Mouse (Mus musculus) CH12.LX (cell line): ENCODE measurements at regions not wholly inside any gene's neighbourhood (a gene's known extent, or its start where the extent isn't known, plus 50 kb on each side); places are given as distances from the start of the nearest gene placed in this dataset.
A peak's percentile ranks its signal among the peaks of the same experiment; 100 is the strongest.

Source experiments
- DNase-seq: peaks from one replicate; pipeline ENCODE4 v3.0.0-alpha.2; 2013; ENCODE audit errors: extremely low read depth
- H3K27ac ChIP-seq: 2 replicates; pipeline ENCODE4 v1.5.1; 2012; ENCODE audit warnings: low read depth, mild to moderate bottlenecking, control low read depth, moderate library complexity; ENCODE audit not compliant: insufficient read depth
- H3K27me3 ChIP-seq: replicated peaks from 2 replicates; pipeline ENCODE3; 2012; ENCODE audit warnings: inconsistent platforms
- H3K36me3 ChIP-seq, 2 experiments: replicated peaks in 1 of 2; 2 replicates each; pipeline versions ENCODE3 to v1.6.1; 2012; ENCODE audit warnings: inconsistent platforms in 1 of 2, low read length in 1 of 2, mild to moderate bottlenecking in 1 of 2, mixed read lengths in 1 of 2, moderate library complexity in 1 of 2; ENCODE audit not compliant: control insufficient read depth in 1 of 2, insufficient read depth in 1 of 2
- H3K4me1 ChIP-seq, 2 experiments: 2 replicates each; pipeline ENCODE4 v1.6.1; 2012; ENCODE audit warnings: inconsistent platforms in 1 of 2, moderate library complexity in 1 of 2; ENCODE audit not compliant: insufficient read depth in 2 of 2, control insufficient read depth in 1 of 2
- H3K4me2 ChIP-seq: 2 replicates; pipeline ENCODE4 v1.6.1; 2012; ENCODE audit warnings: low read depth, mild to moderate bottlenecking, control low read depth; ENCODE audit not compliant: poor library complexity, insufficient read depth, severe bottlenecking
- H3K4me3 ChIP-seq, 3 experiments: fragments of 150-350 bp in 1 of 3; sonication (generic) in 1 of 3; replicated peaks in 1 of 3; 2 replicates each; pipeline versions ENCODE3 to v1.5.1; 2011 to 2012; ENCODE audit warnings: low read depth in 2 of 3, low read length in 2 of 3, mild to moderate bottlenecking in 2 of 3, moderate library complexity in 2 of 3, control low read depth in 1 of 3, improper control_type of control experiment in 1 of 3, inconsistent platforms in 1 of 3, mixed read lengths in 1 of 3; ENCODE audit not compliant: poor library complexity in 1 of 3
- H3K79me2 ChIP-seq: replicated peaks from 2 replicates; pipeline ENCODE4 v1.6.1; 2012; ENCODE audit warnings: mild to moderate bottlenecking, moderate library complexity; ENCODE audit not compliant: control insufficient read depth, poor library complexity, insufficient read depth, severe bottlenecking; ENCODE audit errors: extremely low read depth
- H3K9ac ChIP-seq: 2 replicates; pipeline ENCODE4 v1.6.1; 2012; ENCODE audit warnings: low read depth, mild to moderate bottlenecking, control low read depth, moderate library complexity; ENCODE audit not compliant: insufficient read depth
- H3K9me3 ChIP-seq: replicated peaks from 2 replicates; pipeline ENCODE3; 2012; ENCODE audit warnings: low read length, inconsistent platforms, mixed read lengths
- IRF4 ChIP-seq: IDR thresholded peaks from 2 replicates; pipeline ENCODE4 v1.6.1; 2014; ENCODE audit warnings: low read depth, mild to moderate bottlenecking, inconsistent platforms, low read length, improper control_type of control experiment
- KAT2A ChIP-seq: IDR thresholded peaks from 2 replicates; pipeline ENCODE4 v1.6.1; 2012; ENCODE audit warnings: low read length, improper control_type of control experiment, inconsistent platforms; ENCODE audit not compliant: insufficient replicate concordance
- NELFE ChIP-seq: IDR thresholded peaks from 2 replicates; pipeline ENCODE4 v1.6.1; 2011; ENCODE audit warnings: low read depth, low read length, improper control_type of control experiment
- RCOR1 ChIP-seq: conservative IDR thresholded peaks from 2 replicates; pipeline ENCODE4 v1.6.1; 2012; ENCODE audit warnings: low read depth, mild to moderate bottlenecking, inconsistent platforms, low read length, improper control_type of control experiment
- TBP ChIP-seq: conservative IDR thresholded peaks from 2 replicates; pipeline ENCODE4 v1.6.1; 2011; ENCODE audit warnings: low read depth, low read length, improper control_type of control experiment
- UBTF ChIP-seq: IDR thresholded peaks from 2 replicates; pipeline ENCODE4 v1.6.1; 2012; ENCODE audit warnings: low read depth, mild to moderate bottlenecking, inconsistent platforms, low read length, improper control_type of control experiment, moderate library complexity
- USF2 ChIP-seq: conservative IDR thresholded peaks from 2 replicates; pipeline ENCODE4 v1.6.1; 2011; ENCODE audit warnings: low read depth, low read length, improper control_type of control experiment
- ZNF384 ChIP-seq: IDR thresholded peaks from 2 replicates; pipeline ENCODE4 v1.6.1; 2012; ENCODE audit warnings: low read depth, low read length, improper control_type of control experiment, inconsistent platforms
- dilution Hi-C: fragments of 300-500 bp; cut with MboI; formaldehyde crosslinking; loops from 2 replicates; pipeline ENCODE4 v1.14.3; 2020; ENCODE audit warnings: low sequenced_read_pairs; ENCODE audit not compliant: extremely low pct_unique_long_range_greater_than_20kb, extremely low pct_ligation_motif_present
- in situ Hi-C: fragments of 300-500 bp; cut with MboI; formaldehyde crosslinking; loops from 3 replicates; pipeline ENCODE4 v1.14.3; 2019; ENCODE audit warnings: low sequenced_read_pairs, low pct_ligation_motif_present, low pct_unique_long_range_greater_than_20kb, mixed read lengths

DNA sequence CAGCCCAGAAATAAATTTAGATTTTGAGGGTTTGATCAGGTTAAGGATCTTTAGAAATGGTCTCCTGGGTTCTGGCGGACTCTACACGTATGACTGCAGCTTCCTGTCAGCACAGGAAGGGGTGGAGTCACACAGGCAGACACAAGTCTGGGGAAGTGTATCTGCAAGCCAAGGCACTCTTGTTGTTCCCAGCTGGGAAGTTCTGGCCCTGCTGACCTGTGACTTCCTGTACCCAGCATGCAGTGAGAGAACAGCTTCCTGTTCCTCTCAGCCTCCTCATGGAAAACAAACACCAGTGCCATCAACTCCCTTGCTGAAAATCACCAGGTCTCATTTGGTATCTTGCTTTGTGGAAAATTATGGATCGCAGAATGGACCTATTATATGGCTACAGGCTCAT, 140.9 kb downstream of the Ets2 start:
- no peaks in the 10 kb centered on the region for H3K79me2 ChIP-seq
- H3K4me2 ChIP-seq, result no peak overlapping the region
- peaks cover 2% of the 10 kb centered on the region for H3K27me3 ChIP-seq
- peaks cover 11% of the 10 kb centered on the region for H3K9me3 ChIP-seq
- no peak overlapping the region for H3K9ac ChIP-seq
- no peak for DNase-seq
- H3K4me1 ChIP-seq, result peaks cover 11 to 23% of the 10 kb centered on the region in 2 experiments
- H3K4me3 ChIP-seq, result no peak overlapping the region
- in situ Hi-C loops, result no loop called here
- no peak overlapping the region for H3K27ac ChIP-seq
- dilution Hi-C loops, result no loop called here
- no peak for TF ChIP-seq TBP
- TF ChIP-seq, all 38 proteins: peak for 0
- no peaks in the 10 kb centered on the region for H3K36me3 ChIP-seq

DNA sequence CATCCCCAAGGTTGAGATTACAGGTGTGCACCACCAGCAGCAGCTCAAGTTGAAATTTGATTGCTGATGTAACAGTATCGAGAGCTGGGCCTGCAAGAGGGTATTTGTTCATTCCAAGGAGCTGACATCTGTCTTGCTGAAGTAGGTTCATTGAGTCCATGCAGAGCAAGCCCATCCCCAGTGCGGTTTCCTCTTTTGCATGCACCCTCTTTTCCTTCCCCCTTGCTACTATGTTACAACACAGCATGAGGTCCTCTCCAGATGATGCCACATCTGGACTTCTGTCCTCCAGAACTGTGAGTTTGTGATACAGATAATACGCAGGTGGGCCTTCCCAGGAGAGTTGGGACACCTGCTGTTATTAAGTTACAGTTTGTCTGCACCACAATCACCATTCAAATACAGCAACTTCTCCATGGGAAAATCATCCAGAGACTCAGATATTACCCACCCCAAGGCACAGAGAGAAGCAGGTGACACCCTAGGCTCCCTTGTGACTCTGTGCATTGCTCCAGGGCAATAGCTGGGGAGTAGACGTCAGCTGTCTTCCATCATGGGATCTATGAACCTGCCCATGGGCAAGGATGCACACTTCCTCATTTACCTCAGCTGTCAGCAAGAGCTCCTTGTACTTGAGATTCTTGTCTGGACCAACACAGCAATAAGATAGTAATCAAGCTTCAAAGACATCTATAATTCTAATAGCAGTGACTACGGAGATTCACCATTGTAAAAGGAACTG, 137.8 kb downstream of the Ets2 start:
- no peak overlapping the region for H3K9ac ChIP-seq
- no peak for TF ChIP-seq RCOR1
- no peak overlapping the region for H3K27ac ChIP-seq
- H3K27me3 ChIP-seq, result no peaks in the 10 kb centered on the region
- H3K4me1 ChIP-seq, result peaks cover 15 to 37% of the 10 kb centered on the region in 2 experiments
- peaks cover 11% of the 10 kb centered on the region for H3K9me3 ChIP-seq
- peak; percentile 53 for DNase-seq
- no peak overlapping the region for H3K4me2 ChIP-seq
- no peak overlapping the region for H3K4me3 ChIP-seq
- in situ Hi-C loops (no loop called here), dilution Hi-C loops (no loop called here)
- H3K79me2 ChIP-seq, result no peaks in the 10 kb centered on the region
- H3K36me3 ChIP-seq, result no peaks in the 10 kb centered on the region

DNA sequence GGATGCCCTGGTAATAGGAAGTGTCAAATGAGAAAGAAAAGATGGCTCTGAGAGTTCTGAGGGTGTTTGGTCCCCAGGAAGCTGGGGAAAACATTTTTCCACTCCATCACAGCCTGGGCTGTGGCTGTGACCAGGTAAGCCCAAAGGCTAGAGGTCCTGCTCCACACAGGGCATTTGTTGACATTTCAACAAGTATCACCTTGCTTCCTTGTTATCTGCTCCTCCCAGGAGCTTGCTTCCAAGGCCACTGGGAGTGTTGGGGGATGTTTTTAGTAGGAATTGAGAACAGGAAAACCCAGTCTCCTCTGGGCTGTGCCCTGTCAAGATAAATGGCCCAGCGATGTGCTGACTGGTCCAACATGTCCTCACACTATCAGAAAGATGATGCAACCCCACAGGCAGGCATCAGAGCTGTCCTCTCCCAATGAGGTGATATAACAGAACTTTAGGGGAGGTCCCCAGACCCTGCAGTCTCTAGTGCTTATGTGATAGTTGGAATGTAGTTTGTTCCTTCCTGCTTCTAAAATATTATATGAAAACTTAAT, 137.1 kb downstream of the Ets2 start:
- Histone ChIP-seq H3K9ac (no peak overlapping the region), H3K79me2 (no peaks in the 10 kb centered on the region), H3K4me1 (peaks cover 15 to 37% of the 10 kb centered on the region in 2 experiments), H3K27me3 (no peaks in the 10 kb centered on the region), H3K27ac (no peak overlapping the region), H3K4me3 (no peak overlapping the region), H3K36me3 (no peaks in the 10 kb centered on the region), H3K9me3 (peaks cover 11% of the 10 kb centered on the region), H3K4me2 (no peak overlapping the region)
- no peak for DNase-seq
- no peak for TF ChIP-seq ZNF384
- TF ChIP-seq NELFE, result no peak
- TF ChIP-seq USF2, result no peak
- TF ChIP-seq IRF4, result no peak
- no peak for TF ChIP-seq UBTF
- no peak for TF ChIP-seq KAT2A
- dilution Hi-C loops (no loop called here), in situ Hi-C loops (no loop called here)
